Mouse (Mus musculus) MN1 (cell line): ENCODE results near the gene Sh3rf1.

Experiments
- DNase-seq: peaks from one replicate; pipeline ENCODE4 v3.0.0-alpha.2; 2016; ENCODE audit warnings: low spot score

Gene Sh3rf1

GRCm38 (mm10) chr8:61261374-61261773 is 37.7 kb downstream of the Sh3rf1 start:
- no peak for DNase-seq

- no peak for DNase-seq
Observed at GRCm38 (mm10) chr8:61263691-61264090, 40.0 kb downstream of the Sh3rf1 start.

- DNase-seq: no peak
Observed at GRCm38 (mm10) chr8:61264881-61265280, 41.2 kb downstream of the Sh3rf1 start.

- DNase-seq: peak; percentile 73
Observed at GRCm38 (mm10) chr8:61265390-61265789, 41.7 kb downstream of the Sh3rf1 start.

GRCm38 (mm10) chr8:61267061-61267460 is 43.4 kb downstream of the Sh3rf1 start:
- no peak for DNase-seq

- DNase-seq: no peak
Observed at GRCm38 (mm10) chr8:61267692-61268091, 44.0 kb downstream of the Sh3rf1 start.

- no peak for DNase-seq
Observed at GRCm38 (mm10) chr8:61268233-61268916, 44.7 kb downstream of the Sh3rf1 start.

- DNase-seq: no peak
Observed at GRCm38 (mm10) chr8:61270016-61270415, 46.3 kb downstream of the Sh3rf1 start.

- DNase-seq: no peak
Observed at GRCm38 (mm10) chr8:61270541-61270940, 46.9 kb downstream of the Sh3rf1 start.

- no peak for DNase-seq
Observed at GRCm38 (mm10) chr8:61270961-61271360, 47.3 kb downstream of the Sh3rf1 start.

- DNase-seq: no peak
Observed at GRCm38 (mm10) chr8:61272838-61273237, 49.2 kb downstream of the Sh3rf1 start.

- DNase-seq: no peak
Observed at GRCm38 (mm10) chr8:61273307-61274221, 49.9 kb downstream of the Sh3rf1 start.

- DNase-seq: peak; percentile 48
Observed at GRCm38 (mm10) chr8:61274602-61275462, 51.2 kb downstream of the Sh3rf1 start.

GRCm38 (mm10) chr8:61275463-61276356 is 52.0 kb downstream of the Sh3rf1 start:
- DNase-seq: no peak

- no peak for DNase-seq
Observed at GRCm38 (mm10) chr8:61276397-61276796, 52.7 kb downstream of the Sh3rf1 start.

- DNase-seq: no peak
Observed at GRCm38 (mm10) chr8:61279030-61279429, 55.4 kb downstream of the Sh3rf1 start.

GRCm38 (mm10) chr8:61282303-61283168 is 58.9 kb downstream of the Sh3rf1 start:
- DNase-seq: no peak

- peak; percentile 43 for DNase-seq
Observed at GRCm38 (mm10) chr8:61283169-61284081, 59.8 kb downstream of the Sh3rf1 start.

- peak; percentile 55 for DNase-seq
Observed at GRCm38 (mm10) chr8:61285896-61286295, 62.2 kb downstream of the Sh3rf1 start.
